Mouse (Mus musculus): ENCODE measurements around the gene Hyal1.
"Not testable (repeated sequence)": the region's sequence is repeated elsewhere in the genome, so short reads cannot be mapped to it uniquely, and the experiment has no call there.

Gene Hyal1

DNA sequence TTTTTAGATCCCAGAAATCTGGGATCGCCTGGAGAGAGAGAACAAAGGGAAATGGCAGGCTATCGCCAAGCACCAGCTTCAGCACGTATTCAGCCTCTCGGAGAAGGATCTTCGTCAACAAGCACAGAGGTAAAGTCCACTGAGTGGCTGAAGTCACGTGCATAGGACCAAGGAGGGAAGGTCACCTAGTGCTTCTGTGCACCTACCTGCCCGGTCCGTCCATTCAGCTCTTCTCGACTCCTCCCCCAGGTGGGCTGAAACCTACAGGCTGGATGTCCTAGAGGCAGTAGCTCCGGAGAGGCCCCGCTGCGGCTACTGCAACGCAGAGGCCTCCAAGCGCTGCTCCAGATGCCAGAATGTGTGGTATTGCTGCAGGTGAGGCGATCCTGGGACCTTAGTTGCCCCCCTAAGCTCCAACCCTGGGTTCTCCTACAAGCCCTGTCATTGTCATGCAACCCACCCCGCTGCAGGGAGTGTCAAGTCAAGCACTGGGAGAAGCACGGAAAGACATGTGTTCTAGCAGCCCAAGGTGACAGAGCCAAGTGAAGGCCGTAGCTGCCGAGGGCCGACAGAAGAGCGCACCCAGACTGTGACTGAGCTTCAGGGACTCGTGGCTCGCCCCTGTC, 26.1 kb upstream of the Hyal1 start:
- DNase-seq (ENCODE audit: low read depth, low spot score) = no peak

DNA sequence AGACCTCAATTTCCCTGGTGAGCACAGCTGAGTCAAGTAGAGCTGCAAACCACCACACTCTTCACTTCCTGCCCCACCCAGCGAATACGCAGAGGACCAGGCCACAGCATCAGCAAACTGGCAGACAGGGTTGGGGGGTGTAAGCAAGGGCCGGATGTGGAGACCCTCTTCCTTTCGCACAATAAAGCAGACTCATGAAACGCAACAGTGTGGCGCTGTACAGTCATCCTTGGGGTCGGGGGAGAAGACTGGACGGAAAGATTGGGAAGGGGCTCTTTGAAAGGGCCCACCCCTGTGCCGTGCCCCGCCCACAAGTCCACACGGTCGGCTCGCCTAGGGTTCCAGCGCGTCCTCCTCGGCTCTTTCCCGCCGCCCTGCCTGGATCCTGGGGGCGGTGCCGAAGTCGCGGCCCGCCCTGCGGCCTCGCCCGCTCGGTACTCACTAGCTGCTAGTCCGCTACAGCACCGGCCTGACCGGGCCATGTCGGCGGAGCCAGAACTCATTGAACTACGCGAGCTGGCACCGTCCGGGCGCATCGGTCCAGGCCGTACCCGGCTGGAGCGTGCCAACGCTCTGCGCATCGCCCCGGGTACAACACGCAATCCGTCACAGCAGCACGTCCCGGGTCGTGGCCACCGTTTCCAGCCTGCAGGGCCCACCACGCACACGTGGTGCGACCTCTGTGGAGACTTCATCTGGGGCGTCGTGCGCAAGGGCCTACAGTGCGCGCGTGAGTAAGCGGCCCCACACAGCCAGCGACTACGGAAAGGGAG, 25.4 kb upstream of the Hyal1 start, which contains the start of gene Rassf1:
Gene Rassf1 (plus strand): TSS at position 439 of the 773 bp plus-strand sequence.
- no peak for DNase-seq (ENCODE audit: low read depth, low spot score)

DNA sequence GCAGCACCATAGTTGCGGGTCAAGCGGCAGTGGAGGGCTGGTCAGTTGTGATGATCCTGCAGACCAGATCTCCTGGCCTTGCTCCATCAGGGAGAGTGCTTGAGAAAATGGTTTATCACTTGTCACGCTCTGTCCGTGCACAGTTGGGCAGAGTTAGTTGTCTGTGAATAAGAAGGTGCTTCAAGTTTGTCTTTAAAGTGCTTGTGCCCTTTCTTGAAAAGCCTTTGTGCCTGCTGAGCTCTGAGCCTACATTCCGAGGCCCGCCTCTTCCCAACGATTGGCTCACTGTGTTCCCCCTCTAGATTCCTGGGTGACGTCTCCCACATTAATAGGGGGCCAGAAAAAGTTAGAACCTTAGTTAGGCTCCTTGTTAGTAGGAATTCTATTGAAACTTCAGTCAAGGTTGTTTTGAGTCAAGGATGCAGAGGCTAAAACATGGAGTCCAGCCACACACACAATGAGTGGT, 24.8 kb upstream of the Hyal1 start:
- no peak for DNase-seq (ENCODE audit: low read depth, low spot score)

DNA sequence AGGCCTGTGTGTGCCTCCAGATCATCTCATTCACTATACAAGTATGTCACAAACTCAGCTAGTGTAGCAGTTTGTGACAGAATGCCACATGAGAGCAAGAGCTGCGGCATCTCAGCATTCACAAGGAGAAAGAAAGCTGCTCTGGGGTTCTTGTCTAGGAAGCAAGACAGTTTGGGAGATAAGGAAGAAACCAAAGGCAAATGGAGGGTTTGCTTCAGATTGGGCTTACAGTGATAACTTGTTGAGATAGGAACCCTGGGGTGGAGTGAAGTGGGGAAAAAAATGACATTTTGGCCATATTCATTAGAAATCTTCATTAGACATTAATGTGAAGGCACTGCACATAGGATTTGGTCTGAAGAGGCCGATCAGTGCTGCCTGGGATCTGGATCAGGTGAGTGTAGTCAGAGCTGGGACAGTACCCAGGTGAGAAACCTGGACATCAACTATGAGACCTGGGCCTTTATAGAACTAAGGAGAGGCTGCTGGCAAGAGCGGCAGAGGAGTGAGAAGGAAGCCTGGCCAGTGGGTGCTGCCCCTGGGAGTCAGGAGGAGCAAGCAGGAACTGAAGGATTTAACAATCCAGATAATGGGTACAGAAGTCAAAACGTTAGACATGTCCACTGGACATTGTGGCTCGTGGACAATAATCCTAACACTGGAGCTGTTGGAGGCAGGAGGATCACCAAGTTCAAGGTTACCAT, 23.9 kb upstream of the Hyal1 start:
- no peak for DNase-seq (ENCODE audit: low read depth, low spot score)

DNA sequence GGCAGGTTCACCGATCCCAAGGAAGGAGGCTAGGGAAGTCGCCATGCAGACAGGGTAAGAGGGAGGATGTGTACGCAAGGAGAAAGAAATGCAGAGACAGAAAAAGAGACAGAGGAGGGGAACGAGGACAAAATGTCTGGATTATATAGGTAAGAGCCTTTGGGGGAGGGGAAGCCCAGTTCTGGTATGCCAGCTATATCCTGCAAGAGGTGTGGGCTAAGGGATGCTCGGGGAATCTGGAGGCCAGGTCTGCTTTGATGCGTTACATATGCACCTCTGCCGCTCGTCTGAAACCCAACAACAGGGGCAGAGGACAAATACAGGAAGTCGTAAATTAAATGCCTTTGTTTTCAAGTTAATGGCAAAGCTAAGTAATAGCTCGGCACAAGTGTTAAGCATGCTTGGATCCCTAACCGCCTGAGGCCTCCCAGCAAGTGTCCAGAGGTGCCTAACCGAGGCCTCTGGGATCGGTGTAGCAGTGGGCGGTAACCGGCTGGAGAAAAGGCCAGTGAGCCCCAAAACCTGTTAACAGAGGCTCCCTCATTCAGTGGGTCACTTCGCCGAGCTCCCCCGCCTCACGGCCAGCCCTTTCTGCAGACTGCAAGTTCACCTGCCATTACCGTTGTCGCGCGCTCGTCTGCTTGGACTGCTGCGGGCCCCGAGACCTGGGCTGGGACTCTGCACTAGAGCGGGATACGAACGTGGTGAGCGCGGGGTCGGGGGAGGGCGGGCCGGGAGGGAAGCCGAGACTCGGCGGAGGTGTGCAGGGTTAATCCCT, 23.0 kb upstream of the Hyal1 start:
- DNase-seq (ENCODE audit: low read depth, low spot score) = no peak

DNA sequence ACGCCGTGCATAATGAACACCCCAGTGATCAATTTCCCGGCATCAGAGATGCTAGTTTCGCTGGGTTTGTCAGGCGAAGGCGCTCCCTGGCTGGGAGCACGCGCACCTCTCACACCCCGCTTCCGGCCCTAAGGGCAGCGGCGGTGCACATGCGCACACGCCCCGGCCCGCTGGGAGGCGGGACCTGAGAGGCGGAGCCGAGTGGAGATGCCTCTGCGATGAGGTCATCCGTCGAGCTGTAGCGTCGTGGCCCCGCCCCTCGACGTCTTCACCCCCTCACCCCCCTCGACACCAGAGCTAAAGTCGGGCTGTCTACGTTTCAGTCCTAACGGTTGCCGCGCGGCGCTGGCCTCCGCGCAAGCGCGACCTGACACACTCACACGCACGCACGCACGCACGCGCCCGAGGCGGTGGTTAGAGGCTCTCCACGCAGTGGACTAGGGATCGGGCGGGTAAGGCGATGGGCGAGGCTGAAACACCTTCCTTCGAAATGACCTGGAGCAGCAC, 22.4 kb upstream of the Hyal1 start:
- peak; percentile 96 for DNase-seq (ENCODE audit: low read depth, low spot score)

DNA sequence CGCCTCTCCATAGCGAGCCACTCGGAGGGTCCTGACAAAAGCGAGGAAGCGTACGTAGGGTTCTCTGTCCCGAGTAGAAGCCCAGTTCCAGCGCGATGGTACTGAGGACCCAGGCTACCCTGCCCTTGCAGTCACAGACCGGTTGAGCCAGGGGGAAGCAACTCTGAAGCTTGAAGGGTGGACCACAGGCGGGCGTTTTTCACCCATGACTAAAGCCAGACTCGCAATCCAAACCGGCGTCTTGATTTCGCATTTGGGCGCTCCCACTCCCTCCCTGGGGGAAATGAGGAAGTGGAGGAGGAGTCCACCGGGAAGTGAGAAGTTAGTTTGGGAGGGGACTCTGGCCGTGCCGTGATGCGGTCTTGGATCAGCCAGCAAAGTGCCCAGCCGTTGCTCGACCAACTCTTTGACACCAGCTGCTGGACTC, 21.7 kb upstream of the Hyal1 start:
- no peak for DNase-seq (ENCODE audit: low read depth, low spot score)

DNA sequence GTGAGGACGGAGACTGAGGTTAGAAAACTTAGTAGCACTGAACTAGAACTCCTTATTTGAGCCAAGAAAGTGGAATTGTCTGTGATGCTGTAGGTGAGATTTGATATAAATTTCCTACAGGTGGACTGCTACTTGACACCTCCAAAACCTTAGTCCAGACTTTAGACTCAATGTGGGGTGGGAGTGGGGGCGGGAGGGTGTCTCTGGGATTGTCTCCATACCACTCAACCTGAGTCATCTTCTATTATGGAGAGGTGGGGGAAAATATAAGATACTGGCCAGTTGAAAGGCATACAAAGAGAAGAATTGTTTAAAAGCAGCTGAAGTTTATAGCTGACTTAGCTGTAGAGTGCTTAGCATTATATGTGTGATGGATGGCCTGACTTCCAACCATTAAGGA, 21.0 kb upstream of the Hyal1 start:
- DNase-seq (ENCODE audit: low read depth, low spot score) = no peak

DNA sequence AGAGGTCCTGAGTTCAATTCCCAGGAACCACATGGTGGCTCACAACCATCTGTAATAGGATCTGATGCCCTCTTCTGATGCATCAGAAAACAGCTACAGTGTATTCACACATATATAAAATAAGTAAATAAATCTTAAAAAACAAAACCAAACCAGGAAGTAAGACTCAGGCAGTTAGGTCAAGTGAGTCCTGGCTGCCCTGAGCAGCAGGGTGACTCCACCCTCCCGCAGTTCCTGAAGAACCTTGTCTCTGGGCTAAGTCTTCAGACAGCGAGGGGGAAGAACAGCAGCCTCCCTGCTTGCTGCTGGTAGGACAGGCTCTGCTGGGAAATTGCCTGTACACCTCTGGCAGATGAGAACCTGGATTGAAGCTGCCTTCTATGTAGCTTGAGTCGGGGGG, 20.4 kb upstream of the Hyal1 start:
- DNase-seq (ENCODE audit: low read depth, low spot score) = no peak

DNA sequence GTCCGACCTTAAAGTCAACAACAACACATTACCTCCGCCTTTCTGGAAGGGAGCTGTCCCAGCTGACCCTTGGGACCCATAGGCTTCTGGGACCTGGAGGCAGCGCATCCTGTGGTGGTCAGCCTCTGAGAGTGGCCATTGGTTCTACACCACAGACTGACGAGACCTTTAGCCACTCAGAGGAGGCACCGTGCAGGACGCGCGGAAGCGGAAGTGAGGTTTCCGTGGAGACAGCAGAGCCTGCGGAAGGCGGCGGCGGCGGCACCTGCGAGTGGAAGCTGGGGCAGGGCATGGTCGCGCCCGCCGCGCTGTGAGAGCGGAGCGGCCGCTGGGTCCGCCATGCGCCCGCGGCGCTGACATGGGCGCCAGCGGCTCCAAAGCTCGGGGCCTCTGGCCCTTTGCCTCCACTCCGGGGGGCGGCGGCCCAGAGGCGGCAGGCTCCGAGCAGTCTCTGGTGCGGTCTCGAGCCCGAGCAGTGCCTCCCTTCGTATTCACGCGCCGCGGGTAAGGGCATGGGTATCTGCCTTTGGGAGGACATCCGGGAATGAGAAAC, 13.6 kb upstream of the Hyal1 start, which contains the start of gene Tusc2:
Gene Tusc2 (plus strand): TSS at position 227 of the 553 bp plus-strand sequence.
- peak; percentile 89 for DNase-seq (ENCODE audit: low read depth, low spot score)

DNA sequence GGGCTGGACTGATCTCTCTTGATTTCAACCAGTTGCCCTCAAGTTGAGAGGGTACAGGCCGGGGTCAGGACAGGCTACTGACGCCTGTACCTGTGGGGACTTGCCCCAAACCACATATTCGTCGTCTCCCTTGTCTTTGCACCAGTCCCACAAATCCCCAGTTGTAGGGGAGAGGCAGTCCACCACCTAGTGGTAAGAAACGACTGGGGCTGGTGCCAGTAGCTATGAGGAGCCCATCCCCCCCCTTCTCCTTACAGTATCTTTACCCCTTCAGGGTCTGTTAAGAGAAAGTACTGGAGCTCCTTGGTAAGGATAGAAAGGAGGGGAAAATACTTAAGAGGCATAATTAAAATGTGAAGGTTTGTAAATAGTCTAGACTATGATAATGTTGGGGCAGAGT, 11.2 kb upstream of the Hyal1 start:
- DNase-seq (ENCODE audit: low read depth, low spot score) = not testable (repeated sequence)

DNA sequence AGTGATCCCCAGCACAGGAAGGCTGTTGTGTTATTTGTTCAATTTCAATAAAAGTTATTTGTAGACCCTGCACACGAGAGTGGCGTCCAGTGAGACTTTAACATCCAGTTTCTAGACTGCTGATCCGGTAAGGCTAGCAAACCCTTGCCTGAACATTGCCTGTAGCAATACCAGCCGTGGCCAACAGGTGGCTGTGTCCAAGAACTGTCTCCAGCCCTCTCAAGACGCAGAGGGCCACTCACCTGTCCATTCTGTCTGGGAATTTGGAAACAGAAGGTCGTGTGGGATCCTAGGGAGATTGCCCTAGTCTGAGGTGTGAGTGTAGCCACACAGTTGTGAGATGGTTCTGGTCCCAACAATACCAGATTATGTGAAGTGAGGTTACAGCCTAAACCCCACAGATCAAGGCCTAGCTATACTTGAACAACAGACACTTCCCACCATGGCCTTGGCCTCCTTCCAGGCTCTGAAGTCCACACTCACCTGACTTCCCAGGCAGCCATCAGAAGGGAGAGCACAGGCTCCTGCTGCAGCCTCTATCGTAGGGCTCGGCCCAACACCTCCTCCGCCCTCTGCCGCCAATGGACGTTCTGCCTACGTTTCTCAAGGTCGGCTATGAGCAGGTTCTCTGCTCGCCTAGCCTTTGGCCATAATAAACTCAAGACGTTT, 10.6 kb upstream of the Hyal1 start:
- DNase-seq (ENCODE audit: low read depth, low spot score) = no peak

DNA sequence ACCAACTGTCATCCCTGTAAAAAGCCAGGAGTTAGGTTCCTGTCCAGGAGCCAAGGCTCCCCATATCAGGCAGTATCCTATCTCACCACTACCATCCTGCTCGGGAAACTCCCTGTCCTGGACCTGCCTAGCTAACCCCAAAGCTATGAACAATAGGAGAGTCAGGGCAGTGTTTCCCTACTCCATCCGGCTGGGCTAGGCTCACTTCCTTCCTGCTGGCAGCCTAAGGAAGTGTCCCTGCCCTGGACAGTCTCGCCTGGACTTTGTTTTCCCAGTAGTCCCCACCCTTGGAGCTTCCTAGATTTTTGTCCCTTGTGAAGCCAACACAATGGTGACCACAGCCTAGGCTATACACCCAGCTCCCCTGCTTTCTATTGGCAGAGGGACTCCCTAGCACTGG, 9.9 kb upstream of the Hyal1 start:
- DNase-seq (ENCODE audit: low read depth, low spot score) = no peak

DNA sequence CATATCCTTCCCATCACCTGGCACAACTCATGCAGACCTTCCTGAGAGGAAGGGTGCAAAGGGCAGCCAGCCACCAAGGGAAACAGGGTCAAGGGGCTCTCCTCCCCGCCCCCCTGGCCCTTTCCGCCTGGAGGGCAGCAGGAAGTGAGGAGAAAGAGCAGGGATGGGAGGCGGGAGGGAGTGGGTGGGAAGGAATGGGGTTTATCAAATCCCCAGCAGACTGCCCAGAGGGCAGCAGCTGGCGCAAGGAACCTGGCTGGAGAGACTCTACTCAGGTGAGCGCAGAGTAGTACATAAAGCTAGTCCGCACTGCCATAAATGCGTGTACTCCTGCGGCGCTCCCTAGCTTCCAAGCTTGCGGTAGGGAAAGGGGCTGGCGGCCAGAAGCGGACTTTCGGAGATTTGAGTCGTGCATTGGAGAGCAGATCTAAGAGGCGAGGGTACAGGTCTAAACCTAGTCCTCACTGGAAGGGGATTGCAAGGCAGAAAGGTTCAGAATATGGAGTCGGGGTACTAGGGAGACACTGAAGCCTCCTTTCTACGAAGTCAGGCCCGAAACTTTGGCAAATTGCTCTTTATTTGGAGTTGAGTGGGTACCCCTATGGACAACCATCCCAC, 8.9 kb upstream of the Hyal1 start, which contains the start of gene Hyal2:
Gene Hyal2 (plus strand): TSS at position 244 of the 618 bp plus-strand sequence.
- DNase-seq (ENCODE audit: low read depth, low spot score) = no peak

DNA sequence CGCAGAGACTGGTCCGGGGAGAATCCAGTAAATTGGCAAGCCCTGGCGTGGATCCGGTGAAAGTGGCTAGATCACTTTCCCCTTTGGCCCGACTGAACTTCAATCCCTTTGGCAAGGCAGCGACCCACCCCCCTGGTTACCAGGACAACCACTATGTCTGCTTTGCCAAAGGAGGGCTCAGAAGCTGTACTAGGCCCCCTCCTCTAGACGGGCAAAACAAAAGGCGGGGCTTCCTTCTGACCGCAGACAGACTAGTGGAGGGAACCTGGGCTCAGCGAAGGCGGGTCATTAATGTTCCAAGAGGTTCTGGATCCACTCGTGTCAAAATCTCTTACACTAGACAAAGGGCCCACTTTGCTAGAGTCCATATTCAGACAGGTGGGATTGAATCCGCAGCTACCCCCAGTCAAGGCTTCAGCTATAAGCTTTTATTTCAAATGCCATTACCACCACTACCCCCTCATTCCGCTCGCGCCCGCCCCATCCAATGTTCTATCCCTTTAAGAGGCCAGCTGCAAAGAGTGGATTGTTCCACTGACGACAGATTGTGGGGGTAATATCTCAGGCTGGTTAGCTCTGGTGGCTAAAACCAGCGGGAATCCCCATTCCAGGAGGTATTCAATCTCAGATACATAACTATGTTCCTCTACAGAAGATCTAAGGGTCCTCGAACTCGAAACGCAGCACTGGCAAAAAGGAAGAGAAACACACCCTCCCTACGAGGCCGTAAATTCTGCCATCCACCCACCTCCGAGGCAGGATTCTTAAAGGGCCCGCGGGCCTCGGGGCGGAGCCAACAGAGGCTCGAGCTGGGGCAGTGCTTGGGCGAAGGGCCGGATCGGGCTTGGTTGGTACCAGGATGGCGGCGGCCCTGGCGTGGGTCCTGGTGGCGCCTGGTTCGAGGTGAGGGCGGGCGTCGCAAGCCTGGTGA, 8.1 kb upstream of the Hyal1 start:
- DNase-seq (ENCODE audit: low read depth, low spot score) = peak; percentile 63

DNA sequence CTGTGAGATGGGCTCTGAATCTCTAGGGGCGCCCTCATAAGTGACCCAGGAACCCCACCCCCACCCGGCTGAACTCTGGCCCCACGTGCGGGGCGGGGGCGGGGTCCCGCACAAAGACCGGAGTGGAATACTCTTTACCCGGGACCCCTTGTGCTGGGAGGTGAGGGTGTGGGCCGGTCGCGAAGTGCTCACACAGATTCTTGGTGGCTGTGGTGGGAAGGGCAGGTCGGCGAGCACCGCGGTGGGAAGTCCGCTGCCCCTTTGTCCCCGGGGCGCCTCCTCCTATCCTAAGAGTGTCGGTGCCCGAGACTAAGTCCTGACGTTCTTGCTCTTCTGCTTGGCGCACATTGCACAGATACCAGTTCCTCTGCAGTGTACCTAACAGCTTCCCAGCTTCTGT, 7.5 kb upstream of the Hyal1 start:
- no peak for DNase-seq (ENCODE audit: low read depth, low spot score)

DNA sequence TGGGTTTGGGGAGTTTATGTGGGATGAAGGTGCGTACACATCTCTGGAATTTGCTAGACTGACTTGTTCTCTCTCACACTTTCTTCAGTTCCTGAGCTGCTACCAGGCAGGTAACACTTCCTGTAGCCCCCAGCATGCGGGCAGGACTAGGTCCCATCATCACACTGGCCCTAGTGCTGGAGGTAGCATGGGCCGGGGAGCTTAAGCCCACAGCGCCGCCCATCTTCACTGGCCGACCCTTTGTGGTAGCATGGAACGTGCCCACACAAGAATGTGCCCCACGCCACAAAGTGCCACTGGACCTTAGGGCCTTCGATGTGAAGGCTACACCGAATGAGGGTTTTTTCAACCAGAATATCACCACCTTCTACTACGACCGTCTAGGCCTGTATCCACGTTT, 6.7 kb upstream of the Hyal1 start:
- no peak for DNase-seq (ENCODE audit: low read depth, low spot score)

DNA sequence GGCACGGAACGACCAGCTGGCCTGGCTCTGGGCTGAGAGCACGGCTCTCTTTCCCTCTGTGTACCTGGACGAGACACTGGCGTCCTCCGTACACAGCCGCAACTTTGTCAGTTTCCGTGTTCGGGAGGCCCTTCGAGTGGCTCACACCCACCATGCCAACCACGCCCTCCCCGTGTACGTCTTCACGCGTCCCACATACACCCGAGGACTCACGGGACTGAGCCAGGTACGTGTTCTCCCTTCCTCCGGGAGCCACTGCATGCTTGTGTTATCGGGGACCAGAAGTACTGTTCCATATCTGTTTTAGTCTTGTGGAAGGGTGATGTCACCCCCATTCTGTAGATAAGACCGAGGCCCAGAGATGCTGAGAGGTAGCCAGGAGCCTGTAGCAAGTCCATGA, 5.9 kb upstream of the Hyal1 start:
- no peak for DNase-seq (ENCODE audit: low read depth, low spot score)
